Mouse (Mus musculus) embryonic fibroblast, embryonic 13.5 days (primary cell): Measurements from ENCODE around the gene Stx7. TPM values are rescaled to one million over a fixed set of nuclear protein-coding genes. Genes with fewer than 3 reads are reported as not detected.
A peak's percentile ranks its signal among the peaks of the same experiment; 100 is the strongest.

Source experiments
- H3K27ac ChIP-seq: 2 replicates; pipeline ENCODE4 v1.5.1; 2012; ENCODE audit warnings: low read length, control low read depth, inconsistent platforms; ENCODE audit not compliant: insufficient read depth
- H3K4me1 ChIP-seq: 2 replicates; pipeline ENCODE4 v1.6.1; 2011; ENCODE audit warnings: low read length; ENCODE audit not compliant: control insufficient read depth, insufficient read depth
- H3K4me3 ChIP-seq: 2 replicates; pipeline ENCODE4 v1.5.1; 2011; ENCODE audit warnings: mild to moderate bottlenecking, control low read depth, low read length; ENCODE audit not compliant: insufficient read depth
- CTCF ChIP-seq: IDR thresholded peaks from 2 replicates; pipeline ENCODE4 v1.5.1; 2011; ENCODE audit warnings: mild to moderate bottlenecking, control low read depth, low read length, moderate library complexity, borderline replicate concordance; ENCODE audit not compliant: insufficient read depth
- POLR2A ChIP-seq: IDR thresholded peaks from 2 replicates; pipeline ENCODE4 v1.6.1; 2011; ENCODE audit warnings: low read depth, mild to moderate bottlenecking, control low read depth, low read length, moderate library complexity
- polyA plus RNA-seq: library from polyadenylated mRNA; stranded (reverse); fragments of >200 nt; gene quantifications from 2 replicates; pipeline ENCODE4 v1.2.4, GENCODE M21; 2011; ENCODE audit warnings: low read depth; ENCODE audit not compliant: missing spikeins, insufficient read length

The Stx7 gene
- polyA plus RNA-seq, 1 experiment: 93.6 TPM

DNA sequence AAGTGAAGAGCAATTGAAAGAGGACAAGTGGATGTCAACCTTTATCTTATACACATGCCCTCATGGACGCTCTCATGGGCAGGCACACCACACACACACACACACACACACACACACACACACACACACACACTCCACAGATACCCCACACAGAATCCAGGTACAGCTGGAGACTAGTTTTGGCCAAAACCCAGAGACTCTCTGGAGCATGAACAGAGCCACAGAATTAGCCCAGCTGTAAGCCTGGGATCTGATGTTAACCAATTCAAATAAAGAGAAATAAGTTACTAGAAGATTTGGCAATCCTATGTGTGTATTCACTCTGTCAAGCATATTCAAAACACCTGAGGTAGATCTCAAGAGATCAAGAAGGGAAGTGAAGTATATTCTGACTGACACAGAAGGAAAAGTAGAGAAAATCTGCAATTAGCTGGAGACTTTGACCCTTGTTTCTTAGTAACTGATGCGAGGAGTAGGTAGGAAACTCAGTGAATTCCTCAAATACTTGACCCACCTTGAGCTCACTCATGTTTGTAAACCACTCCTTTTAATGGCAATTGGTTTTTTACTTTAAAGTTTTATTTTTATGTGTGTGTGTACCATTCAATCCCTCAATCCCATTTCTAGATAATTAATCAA, 10.4 kb upstream of the Stx7 start:
- Histone ChIP-seq H3K4me1 (no peaks in the 10 kb centered on the region), H3K4me3 (no peak overlapping the region), H3K27ac (no peak overlapping the region)
- TF ChIP-seq POLR2A (no peak), CTCF (no peak)

DNA sequence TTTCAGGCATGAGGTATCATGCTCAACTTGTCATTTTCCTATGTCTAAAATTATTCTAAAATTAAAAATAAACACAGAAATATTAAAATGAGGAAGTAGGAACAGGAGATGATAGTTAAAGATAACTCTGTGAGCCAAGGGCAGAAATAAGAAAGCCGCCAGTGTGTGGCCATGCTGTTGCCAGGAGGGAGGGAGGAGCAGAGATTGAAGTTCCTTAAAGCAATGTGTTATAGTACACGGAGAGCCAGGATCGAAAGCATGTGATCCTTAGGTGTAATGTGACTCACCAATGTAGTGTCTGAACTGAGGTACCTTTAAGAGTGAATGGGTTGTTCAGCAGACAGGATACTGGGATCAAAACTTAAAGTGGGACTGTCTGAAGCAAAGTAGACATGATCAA, 6.4 kb upstream of the Stx7 start:
- H3K27ac ChIP-seq: no peak overlapping the region
- TF ChIP-seq POLR2A (no peak), CTCF (no peak)
- H3K4me1 ChIP-seq: no peaks in the 10 kb centered on the region
- no peak overlapping the region for H3K4me3 ChIP-seq

DNA sequence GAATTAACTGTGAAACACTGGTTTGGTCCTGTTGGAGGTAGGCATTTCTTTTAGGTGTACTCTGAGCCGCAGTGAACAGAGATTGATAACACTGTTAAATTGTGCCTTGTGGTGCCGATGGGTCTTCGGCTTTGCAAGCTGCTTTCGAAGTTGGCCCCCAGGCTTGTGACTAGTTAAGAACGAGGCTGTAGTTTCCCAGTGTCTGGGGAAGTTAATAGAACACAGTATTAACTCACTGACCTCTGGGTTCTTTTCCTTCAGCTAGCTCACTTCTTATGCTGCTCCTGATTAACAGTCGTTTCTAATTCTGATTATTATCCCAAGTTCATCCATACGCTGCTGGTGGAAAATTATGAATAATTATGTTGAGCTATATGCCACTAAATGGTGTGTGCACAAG, 984 bp downstream of the Stx7 start:
- peak overlapping the region; percentile 76 for H3K4me3 ChIP-seq
- H3K27ac ChIP-seq: no peak overlapping the region
- peaks cover 8% of the 10 kb centered on the region for H3K4me1 ChIP-seq
- no peak for TF ChIP-seq CTCF
- TF ChIP-seq POLR2A: no peak

DNA sequence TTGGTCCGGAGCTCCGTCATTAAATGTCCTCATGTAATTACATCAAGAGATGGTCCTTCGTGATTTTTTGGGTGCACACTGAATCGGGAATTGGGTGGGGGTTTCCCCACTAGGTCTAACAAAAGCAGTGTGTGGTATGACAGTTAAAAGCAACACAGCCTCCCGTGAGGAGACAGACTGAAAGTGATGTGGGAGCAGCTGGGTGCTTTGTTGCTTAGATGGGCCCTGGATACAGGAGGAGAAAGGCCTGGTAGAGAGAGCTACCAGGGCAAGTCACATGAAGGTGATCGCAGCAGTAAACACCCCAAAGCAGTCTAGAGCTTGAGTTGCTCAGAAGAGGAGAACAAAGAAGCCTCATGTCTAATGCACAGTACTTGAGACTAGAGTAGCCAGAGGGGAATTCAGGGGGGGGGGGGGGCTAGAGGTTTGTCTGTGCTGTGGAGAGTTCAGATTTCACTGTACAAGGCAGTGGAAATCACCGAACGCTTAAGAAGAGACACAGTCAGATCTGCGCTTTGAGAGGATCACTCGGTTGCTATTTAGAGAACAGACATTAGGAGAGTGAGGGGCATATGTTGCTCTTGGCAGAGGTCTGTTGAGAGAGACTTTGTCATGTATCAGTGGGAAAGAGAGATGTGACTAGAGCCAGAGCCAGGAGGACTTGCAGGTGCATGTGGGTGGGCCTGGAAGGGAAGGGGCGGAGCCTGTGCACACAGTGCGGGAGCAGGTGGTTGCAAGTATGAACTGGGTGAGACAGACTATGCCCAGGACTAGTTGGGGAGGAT, 9.6 kb downstream of the Stx7 start:
- H3K4me3 ChIP-seq: no peak overlapping the region
- TF ChIP-seq CTCF: no peak
- H3K27ac ChIP-seq: no peak overlapping the region
- no peaks in the 10 kb centered on the region; the same call in 1 of the 2 replicates for H3K4me1 ChIP-seq

DNA sequence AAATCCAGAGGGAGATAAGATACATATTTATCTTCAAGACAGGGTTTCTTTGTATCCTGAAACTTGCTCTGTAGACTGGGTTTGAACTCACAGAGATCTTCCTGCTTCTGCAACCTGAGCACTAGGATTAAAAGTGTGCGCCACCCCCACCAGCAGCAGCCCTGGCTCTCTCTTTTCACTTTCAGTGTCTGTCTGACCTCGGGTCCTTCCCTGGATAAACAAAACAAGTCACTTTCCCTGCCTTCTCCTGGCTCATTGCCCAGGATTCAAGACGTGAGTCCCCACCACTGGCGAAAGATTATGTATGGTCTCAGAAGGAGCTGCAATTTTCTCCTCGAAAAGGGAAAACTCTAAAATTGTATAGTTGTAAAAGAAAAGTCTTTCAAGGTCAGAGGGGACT, 10.5 kb downstream of the Stx7 start:
- no peaks in the 10 kb centered on the region; the same call in 1 of the 2 replicates for H3K4me1 ChIP-seq
- TF ChIP-seq POLR2A (no peak), CTCF (no peak)
- no peak overlapping the region for H3K4me3 ChIP-seq

DNA sequence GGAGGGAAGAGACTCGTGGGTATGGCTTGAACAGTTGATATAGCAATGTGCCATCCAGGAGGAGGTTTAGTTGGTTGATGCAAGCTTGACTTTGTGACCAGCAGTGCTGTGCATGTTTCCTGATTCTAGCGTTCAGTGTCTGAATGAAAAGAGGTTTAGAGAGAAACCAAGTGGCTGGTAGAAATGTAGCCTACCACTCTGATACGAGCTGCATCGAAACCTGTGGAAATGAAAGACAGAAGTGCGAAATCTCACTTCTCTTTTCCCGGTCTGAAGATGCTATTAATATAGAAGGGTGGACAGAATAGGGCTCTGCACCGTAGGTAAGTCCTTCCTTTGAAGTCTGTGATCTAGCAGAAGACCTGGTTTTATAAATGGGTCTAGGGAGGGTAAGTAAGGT, 11.2 kb downstream of the Stx7 start:
- Histone ChIP-seq H3K4me1 (peaks cover 5% of the 10 kb centered on the region), H3K27ac (no peak overlapping the region), H3K4me3 (no peak overlapping the region)
- TF ChIP-seq POLR2A (no peak), CTCF (no peak)

More for the DNA sequence above, 10.5 kb downstream of the Stx7 start:
- no peak overlapping the region for H3K27ac ChIP-seq

DNA sequence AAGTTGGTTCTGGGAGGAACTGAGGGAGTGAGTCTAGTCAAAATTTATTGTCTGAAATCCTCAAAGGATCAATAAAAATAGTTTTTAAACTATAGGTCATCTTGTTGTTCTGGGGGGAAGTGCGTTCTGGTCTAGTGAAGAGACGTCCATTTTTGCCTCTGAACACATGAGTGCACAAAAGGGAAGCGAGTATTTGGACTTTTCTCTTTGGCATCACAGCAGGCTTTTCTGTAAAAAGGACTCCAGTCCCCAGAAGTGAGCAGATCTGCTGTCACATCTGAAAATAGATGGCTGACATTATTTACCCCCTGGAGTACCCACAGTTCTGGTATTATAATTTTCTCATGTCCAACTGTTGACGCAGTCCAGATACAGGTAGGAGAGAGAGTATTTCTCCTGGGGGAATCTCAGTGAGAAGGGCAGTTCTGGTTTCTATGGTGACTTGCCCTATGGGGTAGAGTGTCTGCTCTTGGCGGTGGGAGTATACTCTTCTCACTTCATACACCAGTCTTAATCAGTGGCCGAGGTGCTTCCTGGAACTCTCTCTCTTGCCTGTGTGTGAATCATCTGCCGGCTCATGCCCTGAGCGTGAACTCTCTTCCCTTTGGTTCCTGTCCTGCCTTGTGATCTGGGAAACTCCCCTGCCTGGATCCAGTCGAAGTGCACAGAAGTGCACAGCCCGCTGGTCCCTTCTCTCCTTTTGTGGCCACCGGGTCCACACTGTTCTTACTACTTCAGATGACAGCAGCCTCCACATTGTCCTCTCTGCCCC, 15.2 kb downstream of the Stx7 start:
- H3K4me1 ChIP-seq: peaks cover 7% of the 10 kb centered on the region
- H3K27ac ChIP-seq: peak overlapping the region; percentile 20; the same call in 1 of the 2 replicates
- no peak overlapping the region for H3K4me3 ChIP-seq
- TF ChIP-seq CTCF (no peak), POLR2A (no peak)

DNA sequence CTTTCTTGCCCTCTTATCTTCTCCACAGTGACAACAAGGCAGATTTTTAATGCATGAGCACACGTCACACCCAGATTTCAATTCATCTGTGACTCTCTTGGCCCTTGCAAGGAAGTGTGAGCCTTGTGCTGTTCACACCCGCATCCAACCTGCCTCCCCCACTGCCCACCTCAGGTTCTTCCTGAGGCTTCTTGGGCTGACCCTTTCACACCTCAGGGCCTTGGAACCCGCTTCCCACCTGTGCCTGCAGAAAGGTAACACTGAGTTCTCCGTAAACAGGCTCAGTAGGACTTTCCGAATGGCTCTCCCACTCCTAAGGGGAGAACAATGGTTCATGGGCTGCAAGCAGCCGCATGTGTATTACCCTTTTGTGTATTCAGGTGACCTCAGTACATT, 15.8 kb downstream of the Stx7 start:
- Histone ChIP-seq H3K4me1 (peaks cover 7% of the 10 kb centered on the region), H3K27ac (0 out of 2 replicates have a peak overlapping the region, but pooled peaks have one; percentile 8), H3K4me3 (no peak overlapping the region)
- TF ChIP-seq CTCF (no peak), POLR2A (no peak)

DNA sequence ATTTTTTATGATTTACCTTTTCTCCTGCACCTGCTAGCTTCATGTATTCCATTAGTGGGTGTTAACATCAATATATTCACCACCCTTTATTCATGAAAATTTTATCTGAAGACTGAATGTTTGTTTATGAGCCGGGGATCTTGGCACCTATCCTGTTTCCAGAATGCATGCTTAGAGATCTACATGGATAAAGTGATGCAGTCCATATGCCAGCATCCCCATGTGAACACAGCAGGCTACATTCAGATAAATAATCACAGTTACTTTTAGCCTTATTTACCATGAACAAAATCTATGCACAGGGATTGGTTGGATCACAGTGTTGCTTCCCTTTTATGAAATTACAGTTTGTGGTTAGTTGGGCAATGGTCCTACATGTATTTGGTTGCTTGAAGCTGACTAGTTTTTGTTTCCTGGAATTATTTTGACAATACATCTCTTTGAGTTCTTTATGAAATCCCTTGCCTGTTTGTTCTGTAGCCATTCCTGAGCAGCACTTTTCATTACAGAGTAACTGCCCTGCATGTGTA, 16.5 kb downstream of the Stx7 start:
- Histone ChIP-seq H3K4me3 (no peak overlapping the region), H3K27ac (no peak overlapping the region), H3K4me1 (peaks cover 7% of the 10 kb centered on the region)
- TF ChIP-seq POLR2A (no peak), CTCF (no peak)
